Mouse (Mus musculus): ENCODE data around the gene Zdhhc18. TPM values are rescaled to one million over a fixed set of nuclear protein-coding genes. Genes with fewer than 3 reads are reported as not detected.

Zdhhc18 gene
- total RNA-seq (2022), result 10 to 100 TPM; 17.9 to 39.5 (median 29.0) TPM

DNA sequence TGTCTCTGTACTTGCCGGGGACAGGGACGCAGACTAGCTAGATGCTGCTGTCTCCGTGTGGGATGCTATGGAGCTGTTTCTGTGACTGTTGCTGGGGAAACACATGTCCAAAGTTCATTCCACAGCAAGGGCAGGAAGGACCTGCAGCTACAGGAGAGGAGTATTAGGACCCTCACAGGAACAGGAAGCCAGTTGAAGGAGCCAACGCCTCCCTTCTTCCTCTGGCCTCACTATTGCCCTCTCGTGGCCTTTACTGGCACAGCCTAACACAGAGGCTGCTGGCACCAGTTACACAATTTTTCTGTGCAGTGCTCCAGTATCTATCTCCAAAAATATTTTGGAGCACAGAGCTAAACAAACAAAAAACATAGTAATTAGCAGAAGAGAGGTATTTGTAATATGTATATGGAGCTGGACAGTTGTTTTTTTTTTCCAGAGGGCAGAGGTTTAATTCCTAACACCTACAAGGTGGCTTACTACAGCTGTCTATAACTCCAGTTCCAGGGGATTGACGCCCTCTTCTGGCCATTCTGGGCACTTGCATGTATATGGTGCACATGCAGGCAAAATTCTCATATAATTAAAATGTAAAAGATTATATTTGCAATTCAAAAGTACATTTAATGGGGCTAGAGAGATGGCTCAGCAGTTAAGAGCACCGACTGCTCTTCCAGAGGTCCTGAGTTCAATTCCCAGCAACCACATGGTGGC, at the start of gene Zdhhc18:
TSS of gene Zdhhc18 (minus strand) at position 166 of the 711 bp plus-strand sequence.
- no peak for DNase-seq

DNA sequence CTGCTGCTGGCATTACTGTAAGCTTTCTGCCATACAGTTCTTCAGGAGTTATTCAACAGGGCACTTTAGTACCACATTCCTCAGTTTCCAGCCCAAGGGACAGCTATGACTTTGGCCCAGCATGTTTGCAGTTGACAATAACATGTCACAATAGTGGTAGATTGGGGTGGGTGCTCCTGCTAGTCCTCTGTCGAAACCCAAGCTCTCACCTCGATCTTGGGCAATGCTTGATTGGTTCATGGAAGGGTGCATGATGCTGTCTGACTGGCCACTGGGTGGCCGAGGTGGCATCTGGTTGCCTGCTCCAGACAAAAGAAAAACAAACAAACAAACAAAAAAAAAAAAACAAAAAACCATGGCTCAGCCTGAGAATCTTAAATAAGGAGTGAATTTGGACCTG, 45.4 kb upstream of the Zdhhc18 start:
- DNase-seq, result no peak

DNA sequence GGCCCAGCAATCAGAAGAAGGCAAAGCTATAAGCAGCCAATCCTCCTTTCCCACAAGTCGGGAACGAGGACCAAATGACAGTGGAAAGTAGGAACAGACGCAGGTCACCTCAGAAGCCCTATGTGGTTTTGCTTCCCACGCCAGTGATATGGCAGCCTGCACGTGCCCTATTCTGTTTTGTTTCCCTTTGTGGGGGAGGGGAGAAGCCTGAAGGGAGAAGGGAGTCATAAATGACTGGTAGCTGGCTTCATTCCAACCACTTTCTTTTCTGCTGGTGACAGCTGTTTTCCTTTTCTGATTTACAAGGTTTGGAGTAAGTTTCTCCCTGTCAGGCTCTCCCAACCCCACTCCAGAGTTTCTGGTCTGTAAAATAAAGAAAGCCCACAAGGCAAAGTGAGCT, 40.3 kb upstream of the Zdhhc18 start:
- no peak for DNase-seq

DNA sequence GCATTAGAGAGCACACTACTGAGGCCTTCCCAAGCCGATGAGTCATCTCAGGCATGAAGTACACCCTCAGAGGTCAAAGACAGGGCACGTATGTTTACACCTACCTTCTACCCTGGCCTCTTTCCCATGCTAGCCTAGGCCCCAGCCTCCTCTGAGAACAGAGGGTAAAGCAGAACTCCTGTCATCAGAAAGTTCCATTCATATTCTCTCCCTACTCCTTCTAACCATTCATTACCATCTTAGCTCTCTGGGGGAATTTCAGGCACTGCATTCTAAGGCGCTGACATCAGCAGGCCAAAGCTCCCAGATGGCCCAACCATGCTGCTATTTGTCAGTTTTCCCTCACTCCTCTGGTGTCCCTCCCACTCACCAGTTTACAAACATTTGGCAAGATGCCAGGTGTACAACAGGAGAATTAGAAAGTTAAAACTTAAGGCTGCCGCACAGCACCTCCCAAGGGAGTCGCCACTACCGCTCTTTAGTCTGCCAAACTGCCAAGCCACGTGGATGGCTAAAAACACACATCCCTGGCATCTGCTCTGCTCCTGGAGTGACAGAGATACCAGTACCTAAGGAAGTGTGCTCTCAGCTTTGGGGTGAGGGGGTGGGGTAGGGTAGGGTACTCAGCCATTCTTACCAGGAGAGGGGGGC, 38.6 kb upstream of the Zdhhc18 start:
- DNase-seq, result no peak

DNA sequence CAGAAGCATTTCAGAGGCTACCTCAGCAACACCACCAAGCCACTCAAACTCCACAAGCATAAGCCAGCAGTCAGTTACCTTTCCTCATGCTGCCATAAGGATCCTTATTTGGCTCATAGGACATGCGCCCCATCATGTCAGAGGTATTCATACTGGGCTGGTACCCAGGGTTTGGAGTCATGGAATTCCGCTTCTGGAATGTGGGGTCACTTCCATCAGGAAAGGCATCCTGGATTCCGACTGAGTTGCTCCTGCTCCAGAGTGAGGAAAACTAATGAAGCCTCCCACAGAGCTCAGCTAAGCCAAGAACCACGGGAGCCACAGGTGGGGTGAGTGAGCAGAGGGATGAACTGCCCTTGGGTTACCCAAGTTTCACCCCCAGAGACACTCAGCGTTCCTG, 37.2 kb upstream of the Zdhhc18 start:
- no peak for DNase-seq

DNA sequence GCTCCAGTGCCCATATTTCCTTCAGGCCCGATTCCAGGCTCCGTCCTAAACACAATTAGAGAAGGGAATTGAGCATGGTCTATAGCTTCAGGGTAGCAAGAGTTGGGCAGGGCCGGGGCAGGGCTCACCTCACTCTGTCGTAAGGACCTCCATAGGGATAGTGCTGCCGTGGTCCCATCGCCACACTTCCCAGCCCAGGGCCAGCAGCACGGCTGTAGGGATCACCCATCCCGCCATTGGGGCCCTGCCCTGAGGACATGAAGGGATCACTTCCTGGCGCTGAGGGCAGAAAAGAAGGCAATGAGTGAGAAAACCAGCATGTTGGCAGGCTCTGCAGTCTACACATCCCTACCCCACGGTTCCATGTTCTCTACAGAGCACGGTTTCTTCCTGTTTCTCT, 36.6 kb upstream of the Zdhhc18 start:
- no peak for DNase-seq

DNA sequence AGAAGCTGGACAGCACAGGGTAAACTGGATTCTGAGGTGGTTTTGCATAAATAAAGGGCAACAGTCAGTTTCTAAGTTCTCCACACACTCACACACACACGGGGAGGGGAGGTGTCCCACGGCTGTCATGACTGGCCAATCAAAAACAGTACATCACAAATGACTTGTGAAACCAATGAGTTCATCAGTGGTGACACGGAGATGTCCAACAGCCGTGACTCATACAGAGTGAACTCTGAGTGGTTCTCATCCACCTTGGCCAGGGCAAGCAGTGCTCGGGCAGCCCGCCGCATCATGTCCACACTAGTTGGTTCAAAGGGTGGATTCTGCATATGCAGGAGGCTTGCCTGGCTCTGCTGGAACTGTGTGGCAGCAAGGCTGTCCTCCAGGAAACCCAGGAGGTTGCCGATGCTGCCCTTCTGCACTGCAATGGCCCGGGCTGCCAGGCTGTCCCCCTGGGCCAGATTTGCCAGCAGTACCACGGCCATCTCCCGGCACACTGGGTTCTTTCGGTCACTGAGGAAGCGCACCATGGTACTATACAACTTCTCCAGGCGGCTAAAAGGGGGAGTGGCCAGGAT, 30.3 kb upstream of the Zdhhc18 start:
- no peak for DNase-seq

DNA sequence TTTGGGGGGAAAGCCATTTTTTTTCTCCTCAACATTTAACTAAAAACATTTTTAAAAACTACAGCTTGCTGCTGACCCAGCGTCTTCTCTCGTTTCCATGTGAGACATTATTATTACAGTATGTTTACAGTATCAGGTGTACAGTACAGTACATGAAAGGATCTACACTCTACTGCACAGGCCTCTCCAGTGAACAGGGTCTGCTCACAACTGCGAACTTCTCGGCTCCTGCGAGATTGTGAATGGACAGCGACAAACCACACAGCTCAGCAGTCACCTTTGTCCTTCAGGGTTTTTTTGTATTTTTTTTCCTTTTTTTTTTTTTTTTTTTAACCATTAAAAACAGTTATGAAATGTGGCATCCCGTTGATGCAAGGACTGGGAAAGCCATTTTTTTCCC, 29.7 kb upstream of the Zdhhc18 start:
- DNase-seq, result no peak

DNA sequence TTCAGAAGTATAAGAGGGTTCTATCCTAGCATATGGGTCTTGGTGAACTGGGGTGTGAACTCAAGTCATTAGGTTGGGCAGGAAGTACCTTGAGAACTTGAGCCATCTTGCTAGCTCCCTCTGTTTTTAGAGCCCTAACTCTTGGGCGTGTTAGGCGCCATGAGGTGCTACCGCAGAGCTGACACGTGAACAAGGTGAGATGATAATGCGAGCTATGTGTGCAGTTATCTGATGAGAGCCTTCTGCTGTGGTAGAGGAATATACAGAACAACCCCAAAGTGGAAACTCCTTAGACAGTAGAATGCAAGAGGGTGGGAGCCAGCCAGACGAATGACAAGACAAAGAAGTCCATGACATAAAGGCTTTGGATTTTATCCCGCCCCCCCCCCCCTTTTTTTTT, 27.3 kb upstream of the Zdhhc18 start:
- no peak for DNase-seq

DNA sequence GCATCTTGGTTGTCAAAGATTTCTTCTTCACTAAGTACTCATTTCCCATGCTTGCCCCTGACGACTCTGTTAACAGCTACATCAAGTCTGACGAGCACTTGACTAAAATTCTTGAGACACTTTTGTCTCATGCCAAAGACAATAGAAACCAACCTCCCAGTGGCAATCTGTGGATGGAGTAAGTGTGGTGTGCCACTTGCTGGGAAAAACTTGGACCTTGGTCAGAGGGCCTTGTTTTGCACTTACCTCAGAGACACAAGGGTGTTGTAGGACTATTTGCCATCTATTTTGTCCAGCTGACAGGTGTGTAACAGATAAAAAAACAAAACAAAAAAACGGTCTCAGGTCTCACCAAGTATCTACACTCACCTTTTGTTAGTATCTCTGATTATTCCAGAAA, 26.2 kb upstream of the Zdhhc18 start:
- no peak for DNase-seq

DNA sequence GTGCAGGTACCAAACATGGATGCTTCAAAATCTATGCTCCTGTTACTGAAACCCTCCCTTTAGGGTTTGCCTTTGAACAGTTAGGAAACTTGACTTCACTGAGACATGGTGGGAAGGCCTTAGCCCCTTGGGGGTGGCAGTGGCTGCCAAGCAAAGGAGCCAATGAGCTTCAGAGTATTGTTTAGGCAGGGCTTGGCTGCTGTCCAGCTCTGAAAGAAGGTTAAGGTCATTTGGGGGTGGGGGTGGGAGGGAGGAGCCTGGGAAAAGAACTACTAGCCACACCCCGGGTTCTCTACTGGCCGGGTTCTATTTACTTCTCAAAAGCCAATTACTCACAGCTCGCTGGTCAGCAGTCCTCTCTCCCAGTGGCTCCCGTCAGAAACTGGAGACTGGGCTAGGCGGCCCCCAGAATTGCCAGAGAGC, 25.7 kb upstream of the Zdhhc18 start:
- peak; percentile 71 for DNase-seq

DNA sequence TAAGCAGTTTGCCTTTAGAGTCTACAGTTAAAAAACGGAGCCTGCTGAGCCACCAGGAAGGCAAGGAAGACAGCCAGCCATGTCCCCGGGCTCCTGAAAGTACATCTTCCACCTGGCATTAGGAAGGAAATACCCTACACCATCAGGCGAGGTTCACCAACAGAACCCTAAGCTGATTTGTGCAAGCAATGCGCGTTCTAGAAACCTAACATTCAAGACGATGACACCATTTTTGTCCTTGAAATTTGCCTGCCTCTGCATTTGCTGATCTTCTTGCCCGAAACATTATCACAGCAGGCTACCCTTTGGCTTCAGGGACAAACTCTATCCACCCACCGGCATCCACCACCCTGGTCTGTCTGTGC, 24.4 kb upstream of the Zdhhc18 start:
- no peak for DNase-seq

DNA sequence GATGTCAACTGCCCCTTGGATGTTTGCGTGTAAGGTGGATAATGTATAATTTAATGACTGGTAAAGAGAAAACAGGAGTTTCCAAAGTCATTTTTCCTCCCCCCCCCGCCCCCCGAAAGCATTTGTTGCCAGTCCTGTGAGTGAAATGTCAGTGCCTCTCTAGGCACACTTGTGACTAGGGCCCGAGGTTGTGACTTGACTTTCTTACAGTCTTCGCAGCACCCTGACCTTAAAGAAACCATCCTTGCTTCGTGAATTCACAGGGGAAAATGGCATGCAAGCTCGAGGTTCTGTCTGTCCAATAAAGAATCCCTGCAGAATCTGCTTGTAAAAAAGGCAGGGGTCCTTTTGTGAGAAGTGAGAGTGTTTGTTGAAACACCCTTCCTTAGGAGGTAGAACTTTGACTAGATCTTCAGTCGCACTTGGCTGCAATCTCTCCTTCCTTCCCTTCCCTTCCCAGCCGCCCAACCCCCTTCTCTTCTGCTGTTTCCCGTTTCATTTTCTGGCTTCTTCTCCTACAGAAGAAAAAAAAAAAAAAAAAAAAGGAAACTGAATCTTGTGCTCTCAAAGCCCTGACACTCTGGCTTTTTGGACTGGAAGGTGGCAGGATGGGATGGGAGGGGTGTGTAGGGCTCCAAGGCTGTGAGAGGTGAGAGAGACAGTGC, 23.8 kb upstream of the Zdhhc18 start:
- no peak for DNase-seq

DNA sequence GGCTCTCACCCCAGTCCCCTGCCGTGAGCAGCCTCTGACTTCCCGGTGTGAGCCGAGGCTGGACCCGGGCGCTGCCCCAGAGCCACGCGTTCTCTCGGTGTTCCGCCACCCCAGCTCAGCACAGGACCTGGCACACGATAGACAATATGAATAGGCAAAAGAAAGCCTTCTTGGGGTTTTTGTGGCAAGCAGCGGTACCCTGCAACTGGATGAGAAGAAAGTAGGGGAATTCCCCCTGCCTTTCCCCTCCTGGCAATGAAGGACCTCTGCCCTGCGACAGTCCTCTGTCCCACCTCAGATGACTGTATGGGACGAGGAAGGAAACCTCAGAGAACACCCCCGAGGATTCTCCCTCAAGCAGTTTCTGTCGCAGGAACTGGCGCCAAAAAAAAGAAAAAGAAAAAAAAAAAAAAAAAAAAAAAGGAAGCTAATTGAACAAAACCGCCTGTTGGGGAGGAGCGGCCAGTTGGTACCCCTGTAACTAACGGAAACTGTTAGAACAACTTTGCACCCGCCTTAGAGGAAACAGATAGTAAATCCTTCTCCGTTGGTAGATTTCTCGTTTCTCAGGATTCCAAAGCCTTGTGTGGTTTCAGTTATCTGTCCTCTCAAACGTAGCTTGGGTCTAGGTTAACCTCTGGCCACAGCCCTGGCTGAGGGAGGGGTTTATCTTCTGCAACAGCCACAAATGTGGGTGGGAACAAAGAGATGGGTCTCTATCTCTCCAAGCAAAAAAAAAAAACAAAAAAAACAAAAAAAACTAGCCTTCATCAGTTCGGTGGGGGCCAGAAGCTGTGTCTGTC, 23.1 kb upstream of the Zdhhc18 start:
- no peak for DNase-seq

DNA sequence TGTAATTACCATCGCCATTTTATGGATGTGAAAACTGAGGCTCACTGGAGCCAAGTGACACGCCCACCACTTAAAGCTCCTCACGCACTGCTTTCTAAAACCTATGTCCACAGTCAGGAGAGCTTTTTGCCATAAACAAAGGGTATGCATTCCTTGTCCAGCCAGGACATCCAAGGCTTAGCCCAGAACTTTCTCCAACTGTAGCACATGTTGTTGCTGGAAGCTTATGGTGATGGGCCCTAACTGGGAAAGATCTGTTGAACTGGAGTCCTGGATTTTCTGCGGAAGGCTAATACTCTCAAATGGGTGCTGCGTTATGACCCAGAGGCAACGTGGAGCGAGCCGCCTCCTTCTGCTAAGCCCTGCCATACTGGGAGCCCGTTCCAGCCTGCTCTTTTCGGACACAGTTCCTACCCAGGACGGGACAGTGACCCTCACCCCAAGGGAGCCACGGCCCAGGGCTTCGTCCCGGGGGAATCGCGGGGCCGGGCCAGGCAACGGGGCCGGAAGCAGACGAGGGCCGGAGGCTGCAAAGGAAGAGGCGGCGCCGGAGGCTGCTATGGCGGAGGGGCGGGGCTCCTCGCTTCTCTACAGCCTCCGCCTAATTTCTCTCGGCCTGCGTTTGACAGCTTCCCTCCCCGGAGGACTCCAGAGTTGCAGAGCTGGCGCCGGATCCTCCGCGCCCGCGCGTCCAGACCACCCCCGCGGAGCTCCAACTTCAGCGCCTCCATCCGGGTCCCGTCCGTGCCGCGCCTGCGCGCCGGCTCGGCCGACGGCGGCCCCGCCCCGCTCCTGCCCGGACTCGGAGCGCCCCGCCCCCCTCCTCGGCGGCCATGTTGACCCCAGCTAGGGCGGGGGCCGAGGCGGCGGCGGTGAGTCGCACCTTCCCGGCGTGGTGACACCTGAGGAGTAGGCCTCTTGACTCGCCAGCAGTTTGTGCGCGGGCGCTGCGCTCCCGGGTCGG, 22.2 kb upstream of the Zdhhc18 start, which contains the start of gene Pigv:
TSS of gene Pigv (minus strand) at position 767 of the 964 bp plus-strand sequence.
- DNase-seq, result peak; percentile 86

DNA sequence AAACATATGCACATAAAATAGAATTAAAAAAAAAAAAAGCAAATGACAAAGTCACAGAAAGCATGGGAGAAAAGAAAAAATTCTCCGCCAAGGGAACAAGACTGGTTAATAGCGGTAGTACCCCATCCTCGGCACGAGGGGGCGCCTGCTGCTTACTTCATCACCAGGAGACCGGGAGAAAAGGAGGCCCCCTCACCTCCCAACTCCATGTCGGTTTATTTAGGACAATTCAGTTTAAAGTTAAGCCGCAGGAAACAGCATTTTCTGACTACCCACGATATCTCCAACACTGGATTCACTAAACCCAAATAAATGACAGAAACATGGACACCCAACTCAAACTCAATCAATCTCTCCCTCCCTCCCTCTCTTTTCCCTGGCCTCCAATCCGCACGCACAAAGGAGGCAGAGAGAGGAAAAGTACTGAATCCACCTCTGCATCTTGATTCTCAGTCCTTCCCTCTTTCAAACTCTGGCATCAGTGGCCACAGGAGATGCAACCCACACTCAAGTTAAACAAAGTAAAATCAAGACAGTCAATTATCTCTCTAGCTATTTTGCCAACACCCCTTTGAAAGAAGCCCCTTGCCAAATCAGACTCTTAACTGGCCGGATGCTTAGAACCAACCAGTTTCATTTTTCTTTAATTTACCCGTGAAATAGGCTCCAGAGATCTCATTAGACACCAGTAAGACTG, 21.4 kb upstream of the Zdhhc18 start:
- peak; percentile 78 for DNase-seq

DNA sequence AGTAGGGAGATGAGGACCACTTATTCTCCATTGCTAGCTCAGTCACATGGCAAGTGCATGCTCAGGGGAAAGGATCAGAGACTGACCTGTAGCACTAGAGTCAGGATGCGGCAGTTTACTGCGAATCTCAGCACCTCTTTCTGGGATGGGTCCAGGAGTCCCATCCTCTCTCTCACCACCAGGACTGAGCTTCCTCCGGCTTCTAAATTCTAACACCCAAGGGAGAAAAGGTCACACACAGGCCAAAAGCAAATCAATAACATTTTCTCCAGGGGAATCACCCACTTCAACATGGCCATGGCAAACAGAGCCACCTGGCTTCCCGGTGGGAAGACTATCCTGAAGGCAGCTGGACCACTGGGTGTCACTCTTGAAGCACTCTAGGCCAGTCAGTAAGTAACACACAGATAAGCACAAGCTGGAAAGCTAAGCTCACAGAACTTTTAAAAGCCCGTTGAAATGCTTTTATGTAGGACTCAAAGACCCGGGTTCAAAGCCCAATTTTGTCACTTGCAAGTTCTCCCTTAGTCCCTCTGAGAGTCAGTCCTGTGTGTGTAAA, 19.8 kb upstream of the Zdhhc18 start:
- DNase-seq, result no peak

DNA sequence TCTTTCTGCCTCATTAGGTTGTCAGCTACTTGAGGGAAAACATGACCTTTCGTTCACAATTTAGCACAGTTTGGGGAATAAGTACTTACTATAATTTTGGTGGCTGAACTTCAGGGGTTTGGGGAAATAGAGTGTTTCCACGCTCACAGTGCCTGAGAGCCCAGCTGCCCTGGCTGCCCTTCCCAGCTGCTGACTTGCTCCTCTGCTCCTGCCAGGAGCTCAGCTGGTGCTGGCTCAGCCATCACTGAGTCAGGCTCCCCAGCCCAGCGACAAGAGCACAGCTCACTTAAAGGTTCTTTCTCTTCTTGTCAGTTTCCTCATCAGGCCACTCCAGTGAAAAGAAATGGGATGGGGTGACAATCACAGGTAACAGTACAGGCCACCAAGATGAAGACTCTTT, 18.6 kb upstream of the Zdhhc18 start:
- no peak for DNase-seq

DNA sequence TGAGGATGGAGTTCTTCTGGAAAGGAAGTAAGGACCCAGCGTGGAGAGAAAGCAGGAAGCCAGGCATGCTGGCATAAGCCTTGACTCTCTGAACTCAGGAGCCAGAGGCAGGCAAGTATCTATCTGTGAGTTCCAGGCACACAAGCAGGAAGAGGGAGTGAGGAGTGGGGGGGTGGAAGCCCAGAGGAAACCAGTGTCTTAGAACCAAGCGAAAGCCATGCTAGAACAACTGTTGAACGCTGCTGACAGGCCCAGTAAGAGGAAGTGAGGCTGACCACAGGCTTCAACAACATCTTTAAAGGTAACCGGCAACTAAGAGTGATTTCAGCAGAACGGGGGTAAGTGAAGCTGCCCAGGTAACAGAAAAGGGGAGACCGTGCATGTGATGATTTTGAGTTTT, 16.2 kb upstream of the Zdhhc18 start:
- DNase-seq, result no peak

DNA sequence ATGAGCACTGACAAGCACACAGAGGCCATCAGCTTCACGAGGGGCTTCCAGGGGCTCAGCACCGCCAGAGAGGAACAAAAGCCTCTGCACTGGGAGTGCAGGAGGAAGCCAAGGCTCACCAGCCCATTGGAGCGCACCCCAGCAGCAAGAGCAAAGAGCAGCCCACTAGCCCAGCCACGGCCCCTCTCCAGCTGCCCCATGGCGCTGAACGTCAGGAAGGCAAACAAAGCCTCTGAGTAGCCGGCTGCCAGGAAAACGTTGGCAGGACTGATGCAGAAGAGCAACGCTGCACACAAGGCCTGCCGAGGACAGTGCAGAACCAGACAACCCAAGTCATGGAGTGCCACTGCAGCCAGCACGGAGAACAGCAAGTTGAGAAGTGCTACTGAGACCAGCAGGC, 15.2 kb upstream of the Zdhhc18 start:
- no peak for DNase-seq
